Mouse (Mus musculus) E14TG2a.4 (cell line): ENCODE results near the gene Btbd19.

ENCODE experiments used
- CTCF ChIP-seq: conservative IDR thresholded peaks from 2 replicates; pipeline ENCODE4 v1.5.1; 2014; ENCODE audit warnings: low read length
- POU5F1 ChIP-seq: IDR thresholded peaks from 2 replicates; pipeline ENCODE4 v1.6.1; 2014; ENCODE audit warnings: low read length, borderline replicate concordance

DNA sequence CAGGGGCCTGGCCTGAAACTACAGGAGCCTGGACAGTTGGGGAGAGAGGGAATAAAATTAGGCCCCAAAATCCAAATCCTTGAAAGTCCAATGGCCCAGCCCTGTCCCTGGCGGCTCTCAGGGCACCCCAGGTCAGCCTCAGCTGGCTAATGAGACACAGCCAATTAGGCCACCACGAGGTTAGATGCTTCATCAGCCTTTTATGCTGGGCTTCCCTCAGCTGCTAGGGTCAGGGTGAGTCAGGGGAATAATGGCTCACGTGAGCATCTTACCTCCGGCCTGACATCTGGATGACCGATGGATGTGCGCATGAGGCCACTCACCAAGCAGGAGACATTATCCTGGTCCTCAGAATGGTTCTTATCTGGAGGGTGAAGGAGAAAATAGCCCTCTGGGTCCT lies 5.3 kb upstream of the Btbd19 start:
- TF ChIP-seq CTCF = no peak
- TF ChIP-seq POU5F1 = no peak
